Mouse (Mus musculus): ENCODE data around the gene Tln1. TPM values are rescaled to one million over a fixed set of nuclear protein-coding genes. Genes with fewer than 3 reads are reported as not detected.
A peak's percentile ranks its signal among the peaks of the same experiment; 100 is the strongest.

Gene Tln1
- total and polyA plus RNA-seq, 3 experiments, result 22.3 to 59.3 (median 50.1) TPM

DNA sequence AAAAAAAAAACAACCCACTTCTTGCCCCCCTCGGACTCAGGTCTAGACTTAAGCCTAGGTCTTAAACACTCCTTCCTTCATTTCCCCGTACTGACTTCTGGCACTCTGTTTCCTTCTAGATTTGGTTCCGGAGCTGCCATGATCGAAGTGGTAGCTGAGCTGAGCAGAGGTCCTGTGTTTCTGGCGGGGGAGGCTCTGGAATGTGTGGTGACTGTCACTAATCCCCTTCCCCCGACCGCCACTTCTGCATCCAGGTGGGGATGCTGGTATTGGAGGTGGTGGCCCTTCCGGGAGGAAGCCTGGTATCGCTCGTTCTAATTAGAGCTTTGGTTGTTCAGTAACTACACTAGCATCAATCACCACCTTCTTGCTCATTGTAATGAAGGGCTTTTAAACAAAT lies 16.8 kb upstream of the Tln1 start:
- dilution Hi-C loops (cut with MboI; ENCODE audit: extremely low pct_ligation_motif_present, extremely low pct_unique_long_range_greater_than_20kb, low sequenced_read_pairs), result no loop called here
- Histone ChIP-seq H3K4me3 (replicated peaks in 1 of 3; ENCODE audit: low read depth in 2 of 3, low read length in 2 of 3, poor library complexity in 1 of 3) (peak overlapping the region; percentile 73 to 80 (median 77)), H3K36me3 (replicated peaks in 1 of 2; ENCODE audit: control insufficient read depth in 1 of 2, insufficient read depth in 1 of 2, low read length in 1 of 2) (peaks cover 37 to 59% of the 10 kb centered on the region in 2 experiments), H3K9me3 (replicated peaks; ENCODE audit: low read length) (no peaks in the 10 kb centered on the region), H3K27ac (ENCODE audit: insufficient read depth, low read depth) (no peak overlapping the region), H3K27me3 (replicated peaks) (no peaks in the 10 kb centered on the region), H3K9ac (ENCODE audit: insufficient read depth, low read depth) (peak overlapping the region; percentile 63), H3K4me2 (ENCODE audit: insufficient read depth, low read depth, poor library complexity, severe bottlenecking) (peak overlapping the region; percentile 85), H3K79me2 (replicated peaks; ENCODE audit: control insufficient read depth, extremely low read depth, insufficient read depth, poor library complexity, severe bottlenecking) (peaks cover 7% of the 10 kb centered on the region), H3K4me1 (ENCODE audit: control insufficient read depth in 1 of 2, insufficient read depth in 2 of 2) (peaks cover 14 to 44% of the 10 kb centered on the region in 2 experiments)
- no peak for DNase-seq (ENCODE audit: extremely low read depth)
- TF ChIP-seq BHLHE40 (IDR thresholded peaks at IDR 0.05; ENCODE audit: low read depth, low read length), result no peak
- in situ Hi-C loops (cut with MboI; ENCODE audit: low pct_ligation_motif_present, low pct_unique_long_range_greater_than_20kb, low sequenced_read_pairs), result no loop called here

DNA sequence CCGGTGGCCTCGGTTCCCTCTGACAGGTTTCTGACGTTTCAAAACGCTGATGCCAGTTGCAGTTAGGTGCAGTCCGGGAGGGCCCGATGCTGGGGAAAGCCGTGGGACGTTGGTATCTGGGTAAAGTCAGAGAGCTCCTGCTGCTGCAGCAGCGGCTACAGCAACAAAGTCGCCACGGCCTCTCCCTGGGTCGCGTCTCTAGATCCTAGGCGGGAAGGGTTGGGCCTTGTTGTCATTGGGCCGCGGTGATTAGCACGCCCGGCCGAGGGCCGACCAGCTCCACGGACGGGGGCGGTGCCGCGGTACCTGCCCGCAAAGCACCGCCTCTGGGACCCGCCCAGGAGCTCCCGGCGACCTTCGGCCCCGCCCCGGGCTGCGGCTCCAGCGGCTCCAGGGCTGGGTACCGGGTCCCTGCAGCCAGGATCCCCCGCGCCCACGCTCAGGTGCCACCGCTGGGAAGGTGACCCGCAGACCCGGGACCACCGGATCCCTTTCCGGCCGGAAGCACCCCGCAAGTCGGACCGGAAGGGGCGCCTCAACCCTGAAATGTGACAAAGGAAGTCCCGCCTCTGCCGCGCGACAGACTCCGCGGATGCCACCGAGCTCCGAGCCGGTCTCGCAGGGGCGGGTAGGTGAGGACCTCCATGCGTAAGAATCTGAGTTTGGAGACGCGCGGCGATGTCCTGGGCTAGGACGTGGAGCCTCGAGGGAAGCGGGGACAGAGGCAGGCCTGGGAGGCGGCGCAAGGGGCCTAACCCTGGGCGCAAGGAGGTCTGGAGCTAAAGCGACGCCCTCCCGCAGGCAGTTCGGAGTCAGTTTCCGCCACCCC lies 16.1 kb upstream of the Tln1 start, which contains the start of the genes Rgp1 and Gba2:
TSS of gene Rgp1 (plus strand) at position 340 of the 829 bp plus-strand sequence.
TSS of gene Gba2 (minus strand) at position 498 of the 829 bp plus-strand sequence.
- dilution Hi-C loops (cut with MboI; ENCODE audit: extremely low pct_ligation_motif_present, extremely low pct_unique_long_range_greater_than_20kb, low sequenced_read_pairs) (no loop called here), in situ Hi-C loops (cut with MboI; ENCODE audit: low pct_ligation_motif_present, low pct_unique_long_range_greater_than_20kb, low sequenced_read_pairs) (no loop called here)
- peaks cover 7% of the 10 kb centered on the region for H3K79me2 ChIP-seq (replicated peaks; ENCODE audit: control insufficient read depth, extremely low read depth, insufficient read depth, poor library complexity, severe bottlenecking)
- peaks cover 14 to 44% of the 10 kb centered on the region in 2 experiments for H3K4me1 ChIP-seq (ENCODE audit: control insufficient read depth in 1 of 2, insufficient read depth in 2 of 2)
- H3K27ac ChIP-seq (ENCODE audit: insufficient read depth, low read depth), result peak within 1 kb of the TSS; percentile 9; the same call in 1 of the 2 replicates
- peaks cover 32 to 59% of the 10 kb centered on the region in 2 experiments for H3K36me3 ChIP-seq (replicated peaks in 1 of 2; ENCODE audit: control insufficient read depth in 1 of 2, insufficient read depth in 1 of 2, low read length in 1 of 2)
- H3K9me3 ChIP-seq (replicated peaks; ENCODE audit: low read length), result no peaks in the 10 kb centered on the region
- peak within 1 kb of the TSS; percentile 85 for H3K4me2 ChIP-seq (ENCODE audit: insufficient read depth, low read depth, poor library complexity, severe bottlenecking)
- DNase-seq (ENCODE audit: extremely low read depth), result peak; percentile 81
- H3K9ac ChIP-seq (ENCODE audit: insufficient read depth, low read depth), result peak within 1 kb of the TSS; percentile 63
- peak within 1 kb of the TSS; percentile 73 to 80 (median 77) for H3K4me3 ChIP-seq (replicated peaks in 1 of 3; ENCODE audit: low read depth in 2 of 3, low read length in 2 of 3, poor library complexity in 1 of 3)
- H3K27me3 ChIP-seq (replicated peaks), result no peaks in the 10 kb centered on the region
- peak; percentile 87 for TF ChIP-seq NELFE (IDR thresholded peaks at IDR 0.05; ENCODE audit: low read depth, low read length)
- TF ChIP-seq JUN (IDR thresholded peaks at IDR 0.05; ENCODE audit: insufficient read depth, low read depth, low read length), result no peak
- TF ChIP-seq MYC (IDR thresholded peaks at IDR 0.05; ENCODE audit: low read depth, low read length), result 0 out of 2 replicates have a peak, but pooled peaks have one; percentile 14
- peak; percentile 78; the same call in 1 of the 2 replicates for TF ChIP-seq MXI1 (IDR thresholded peaks at IDR 0.05; ENCODE audit: low read depth, low read length)
- TF ChIP-seq CHD1 (IDR thresholded peaks at IDR 0.05; ENCODE audit: low read depth, low read length), result no peak
- TF ChIP-seq BHLHE40 (IDR thresholded peaks at IDR 0.05; ENCODE audit: low read depth, low read length), result peak; percentile 20; the same call in 1 of the 2 replicates
- peak; percentile 29 for TF ChIP-seq TCF12 (IDR thresholded peaks at IDR 0.05; ENCODE audit: low read depth, low read length)
- peak; percentile 70 for TF ChIP-seq ZMIZ1 (IDR thresholded peaks at IDR 0.05; ENCODE audit: low read depth, low read length)
- 0 out of 2 replicates have a peak, but pooled peaks have one; percentile 13 for TF ChIP-seq TBP (conservative IDR thresholded peaks at IDR 0.05; ENCODE audit: low read depth, low read length)
- TF ChIP-seq CTCF (conservative IDR thresholded peaks at IDR 0.05 in 1 of 2, IDR thresholded peaks at IDR 0.05 in 1 of 2; ENCODE audit: low read depth in 2 of 2, low read length in 2 of 2), result no peak
- TF ChIP-seq GABPA (IDR thresholded peaks at IDR 0.05; ENCODE audit: insufficient replicate concordance, low read depth, low read length), result no peak; the same call in 1 of the 2 replicates
- TF ChIP-seq MAFK (IDR thresholded peaks at IDR 0.05; ENCODE audit: insufficient replicate concordance, low read length), result 0 out of 2 replicates have a peak, but pooled peaks have one; percentile 9
- no peak; the same call in 1 of the 2 replicates for TF ChIP-seq RCOR1 (conservative IDR thresholded peaks at IDR 0.05; ENCODE audit: low read depth, low read length)
- TF ChIP-seq KAT2A (IDR thresholded peaks at IDR 0.05; ENCODE audit: insufficient replicate concordance, low read length), result peak; percentile 65; the same call in 1 of the 2 replicates
- TF ChIP-seq ETS1 (conservative IDR thresholded peaks at IDR 0.05; ENCODE audit: low read depth, low read length), result 0 out of 2 replicates have a peak, but pooled peaks have one; percentile 7
- 0 out of 2 replicates have a peak, but pooled peaks have one; percentile 14 for TF ChIP-seq NRF1 (IDR thresholded peaks at IDR 0.05; ENCODE audit: low read depth, low read length)
- peak; percentile 61 for TF ChIP-seq IRF4 (IDR thresholded peaks at IDR 0.05; ENCODE audit: low read depth, low read length)
- TF ChIP-seq POLR2AphosphoS2 (IDR thresholded peaks at IDR 0.05; ENCODE audit: low read depth, low read length), result peak; percentile 53
- peak; percentile 92 for TF ChIP-seq SIN3A (IDR thresholded peaks at IDR 0.05; ENCODE audit: low read length)
- TF ChIP-seq POLR2A (IDR thresholded peaks at IDR 0.05; ENCODE audit: low read depth, low read length), result peak; percentile 81
- peak; percentile 79 for TF ChIP-seq HCFC1 (IDR thresholded peaks at IDR 0.05; ENCODE audit: low read depth, low read length)
- TF ChIP-seq ZC3H11A (IDR thresholded peaks at IDR 0.05; ENCODE audit: low read depth, low read length), result no peak
- no peak for TF ChIP-seq USF1 (IDR thresholded peaks at IDR 0.05; ENCODE audit: low read depth, low read length)
- TF ChIP-seq MAZ (IDR thresholded peaks at IDR 0.05; ENCODE audit: low read depth, low read length), result peak; percentile 70; the same call in 1 of the 2 replicates
- peak; percentile 80 for TF ChIP-seq ELF1 (IDR thresholded peaks at IDR 0.05; ENCODE audit: low read depth, low read length)
- no peak for TF ChIP-seq CHD2 (IDR thresholded peaks at IDR 0.05; ENCODE audit: low read length)
- TF ChIP-seq USF2 (conservative IDR thresholded peaks at IDR 0.05; ENCODE audit: low read depth, low read length), result no peak
- TF ChIP-seq MEF2A (IDR thresholded peaks at IDR 0.05; ENCODE audit: borderline replicate concordance, low read depth, low read length), result peak; percentile 14; the same call in 1 of the 2 replicates
- TF ChIP-seq RAD21 (IDR thresholded peaks at IDR 0.05; ENCODE audit: low read depth, low read length), result no peak
- TF ChIP-seq JUND (conservative IDR thresholded peaks at IDR 0.05; ENCODE audit: low read depth, low read length), result no peak
